Mouse (Mus musculus) layer of hippocampus, adult 8-10 months (tissue): ENCODE data around the gene Elavl2. TPM values are rescaled to one million over a fixed set of nuclear protein-coding genes. Genes with fewer than 3 reads are reported as not detected.

Experiments used
- DNase-seq, 2 experiments: peaks; one replicate each; pipeline ENCODE4 v3.0.0; 2022; ENCODE audit warnings: low spot score in 2 of 2
- total RNA-seq, 4 experiments: library from RNA; stranded (reverse); gene quantifications; 2 replicates each; pipeline ENCODE4 v1.2.4; 2022

Elavl2 gene
- 100 to 1,000 TPM in 2 of 4 experiments, 10 to 100 TPM in 2; 80.9 to 119 (median 104) TPM for total RNA-seq

- DNase-seq, result no peak
Measured at GRCm38 (mm10) chr4:91400423-91400822, at the start of gene Elavl2. TSS of gene Elavl2 (minus strand) at chr4:91400785.

GRCm38 (mm10) chr4:91447887-91448286 lies 47.3 kb upstream of the Elavl2 start:
- no peak for DNase-seq

GRCm38 (mm10) chr4:91415582-91415981 lies 15.0 kb upstream of the Elavl2 start:
- no peak for DNase-seq

- no peak for DNase-seq
Measured at GRCm38 (mm10) chr4:91405047-91405446, 4.5 kb upstream of the Elavl2 start.

- no peak for DNase-seq
Measured at GRCm38 (mm10) chr4:91399510-91400196, 932 bp downstream of the Elavl2 start.

GRCm38 (mm10) chr4:91391987-91392598 lies 8.5 kb downstream of the Elavl2 start:
- DNase-seq, result no peak

GRCm38 (mm10) chr4:91387701-91388100 lies 12.9 kb downstream of the Elavl2 start:
- DNase-seq, result no peak

GRCm38 (mm10) chr4:91381201-91381627 lies 19.4 kb downstream of the Elavl2 start:
- no peak for DNase-seq

GRCm38 (mm10) chr4:91380341-91381117 lies 20.1 kb downstream of the Elavl2 start:
- DNase-seq, result no peak

GRCm38 (mm10) chr4:91379559-91379958 lies 21.0 kb downstream of the Elavl2 start:
- no peak for DNase-seq

GRCm38 (mm10) chr4:91376317-91376910 lies 24.2 kb downstream of the Elavl2 start:
- peak; percentile 97 to 98 for DNase-seq

- DNase-seq, result no peak
Measured at GRCm38 (mm10) chr4:91375372-91375687, 25.3 kb downstream of the Elavl2 start.

- DNase-seq, result no peak
Measured at GRCm38 (mm10) chr4:91374571-91375371, 25.8 kb downstream of the Elavl2 start.

- DNase-seq, result no peak
Measured at GRCm38 (mm10) chr4:91372844-91373243, 27.7 kb downstream of the Elavl2 start.

- peak; percentile 54 to 70 for DNase-seq
Measured at GRCm38 (mm10) chr4:91371819-91372215, 28.8 kb downstream of the Elavl2 start.

- peak in 1 of 2 experiments; percentile 48 for DNase-seq
Measured at GRCm38 (mm10) chr4:91371131-91371818, 29.3 kb downstream of the Elavl2 start.

GRCm38 (mm10) chr4:91365276-91365675 lies 35.3 kb downstream of the Elavl2 start:
- DNase-seq, result no peak

- DNase-seq, result no peak
Measured at GRCm38 (mm10) chr4:91363963-91364362, 36.6 kb downstream of the Elavl2 start.

GRCm38 (mm10) chr4:91362520-91362919 lies 38.1 kb downstream of the Elavl2 start:
- DNase-seq, result no peak

- no peak for DNase-seq
Measured at GRCm38 (mm10) chr4:91353138-91353537, 47.4 kb downstream of the Elavl2 start.
